In genomic region chr14:54924641-54925348, GRCm38 (mm10) we compare ENCODE assay signal across 10 mouse cellular contexts. TPM values are rescaled to one million over a fixed set of nuclear protein-coding genes. Genes with fewer than 3 reads are reported as not detected.
DNase-seq lines count a peak whose midpoint lies in the region; ATAC-seq and TF ChIP-seq lines count a peak whose summit lies in the region.
"Had no signal": no experiment of that assay in that cellular context is flagged by ENCODE, and none has a peak within 500 bp of the region (broad histone marks: within the 10 kb centered on the region; RNA-seq: fewer than 3 reads in every experiment).

No protein-coding gene starts in this region.

- peak overlapping the region; percentile 85 for H3K9ac ChIP-seq in forebrain, embryonic 12.5 days
- H3K9ac ChIP-seq in liver, postnatal 0 days (replicated peaks): no peak overlapping the region

- H3K4me2 ChIP-seq in forebrain, embryonic 12.5 days: peak overlapping the region; percentile 81
- no peak overlapping the region for H3K4me2 ChIP-seq in liver, postnatal 0 days (ENCODE audit: low read depth, low read length)

- ATAC-seq in forebrain, embryonic 12.5 days (ENCODE audit: low FRiP score): peak; percentile 75
- ATAC-seq in liver, postnatal 0 days: peak; percentile 76

- DNase-seq in cerebellum, postnatal 10 days: peak; percentile 71 to 81
- DNase-seq in cerebellum, postnatal 25 days: no peak
- DNase-seq in heart, postnatal 36 days: peak; percentile 59 to 64
- no peak for DNase-seq in liver, postnatal 0 days
- DNase-seq in left cerebral cortex, adult 18-20 months (ENCODE audit: low spot score in 2 of 2): no peak
- no peak for DNase-seq in layer of hippocampus, adult 9-10 months (ENCODE audit: low spot score)

- peak overlapping the region; percentile 52 for H3K4me3 ChIP-seq in forebrain, embryonic 12.5 days (replicated peaks)
- H3K4me3 ChIP-seq in liver, postnatal 0 days (ENCODE audit: low read depth, low read length): no peak overlapping the region
- H3K4me3 ChIP-seq in olfactory bulb, adult 2 months (ENCODE audit: insufficient read depth, low read depth, low read length): peak overlapping the region; percentile 52

- WGBS in forebrain, embryonic 12.5 days: 3% methylated on average over 7 of the region's 7 CpGs
- 56% methylated on average over 7 of the region's 7 CpGs for WGBS in liver, postnatal 0 days (ENCODE audit: insufficient replicate concordance)
- 50% methylated on average over 7 of the region's 7 CpGs for WGBS in olfactory bulb, adult 2 months

- H3K36me3 ChIP-seq in forebrain, embryonic 12.5 days (replicated peaks): peaks cover 31% of the 10 kb centered on the region
- H3K36me3 ChIP-seq in liver, postnatal 0 days (replicated peaks; ENCODE audit: insufficient read depth, low read length): no peaks in the 10 kb centered on the region

- no peak for TF ChIP-seq POLR2A in olfactory bulb, adult 2 months (IDR thresholded peaks at IDR 0.05; ENCODE audit: insufficient read depth, low read depth, low read length)

- no peak for TF ChIP-seq EP300 in liver, postnatal 0 days (IDR thresholded peaks at IDR 0.05; ENCODE audit: low read depth)

- peaks cover 17% of the 10 kb centered on the region for H3K9me3 ChIP-seq in forebrain, embryonic 12.5 days
- no peaks in the 10 kb centered on the region for H3K9me3 ChIP-seq in liver, postnatal 0 days (ENCODE audit: low read length)

- no peaks in the 10 kb centered on the region for H3K27me3 ChIP-seq in forebrain, embryonic 12.5 days
- H3K27me3 ChIP-seq in liver, postnatal 0 days (ENCODE audit: insufficient read depth, low read length): peaks cover 50% of the 10 kb centered on the region

- peaks cover 39% of the 10 kb centered on the region for H3K4me1 ChIP-seq in forebrain, embryonic 12.5 days
- peaks cover 11% of the 10 kb centered on the region for H3K4me1 ChIP-seq in liver, postnatal 0 days (ENCODE audit: insufficient read depth)
- peaks cover 40% of the 10 kb centered on the region for H3K4me1 ChIP-seq in olfactory bulb, adult 2 months (ENCODE audit: control insufficient read depth, insufficient read depth, low read length)

- no peak for TF ChIP-seq CTCF in liver, postnatal 0 days (IDR thresholded peaks at IDR 0.05; ENCODE audit: low read depth)
- no peak for TF ChIP-seq CTCF in olfactory bulb, adult 2 months (IDR thresholded peaks at IDR 0.05; ENCODE audit: insufficient read depth, low read depth, low read length)

- H3K27ac ChIP-seq in forebrain, embryonic 12.5 days: peak overlapping the region; percentile 98
- H3K27ac ChIP-seq in liver, postnatal 0 days (ENCODE audit: low read depth): no peak overlapping the region
- H3K27ac ChIP-seq in olfactory bulb, adult 2 months (ENCODE audit: insufficient read depth, low read depth, low read length): 0 out of 2 replicates have a peak overlapping the region, but pooled peaks have one; percentile 67
- H3K27ac ChIP-seq: macrophage had no signal

- intact Hi-C loops in heart, postnatal 36 days (cut with DNase I): no loop called here

RNA-seq across cellular contexts. Expression of gene Efs, which starts 1.1 kb away (rescaled TPM):
- polyA plus RNA-seq in forebrain, embryonic 12.5 days (2016; fragmentation: Nextera tagmentation; extraction: Ambion mirVana): 36.8 and 37.8 TPM in 2 replicates
- total RNA-seq in heart, postnatal 36 days (2021): 1 to 10 TPM; 2.5 to 2.8 TPM
- 0.21 and 0.26 TPM in 2 replicates for polyA plus RNA-seq in liver, postnatal 0 days (2015; fragmentation: Nextera tagmentation; extraction: Ambion mirVana)
- not detected in 2 replicates for polyA plus RNA-seq in olfactory bulb, adult 2 months (2012; ENCODE audit: insufficient read depth, insufficient read length, low replicate concordance, missing spikeins)
- 1 to 10 TPM; 8.4 to 8.6 TPM for total RNA-seq in left cerebral cortex, adult 18-20 months (2021)
- polyA plus RNA-seq: macrophage had no signal

RNA-seq across cellular contexts. Expression of gene Il25, which starts 7.7 kb away (rescaled TPM):
- not detected in 2 replicates for polyA plus RNA-seq in forebrain, embryonic 12.5 days (2016; fragmentation: Nextera tagmentation; extraction: Ambion mirVana)
- not detected for total RNA-seq in heart, postnatal 36 days (2021)
- polyA plus RNA-seq in liver, postnatal 0 days (2015; fragmentation: Nextera tagmentation; extraction: Ambion mirVana): not detected in 2 replicates
- not detected in 2 replicates for polyA plus RNA-seq in olfactory bulb, adult 2 months (2012; ENCODE audit: insufficient read depth, insufficient read length, low replicate concordance, missing spikeins)
- under 1 TPM in 1 of 2 experiments, not detected in 1; 0.33 TPM for total RNA-seq in left cerebral cortex, adult 18-20 months (2021)
- polyA plus RNA-seq: C2C12, macrophage had no signal

RNA-seq across cellular contexts. Expression of gene Cmtm5, which starts 11.3 kb away (rescaled TPM):
- 1.4 and 2.0 TPM in 2 replicates for polyA plus RNA-seq in forebrain, embryonic 12.5 days (2016; fragmentation: Nextera tagmentation; extraction: Ambion mirVana)
- total RNA-seq in heart, postnatal 36 days (2021): under 1 TPM in 1 of 2 experiments, not detected in 1; 0.46 TPM
- 0.17 TPM in 1 of 2 replicates, not detected in the other for polyA plus RNA-seq in liver, postnatal 0 days (2015; fragmentation: Nextera tagmentation; extraction: Ambion mirVana)
- not detected in 2 replicates for polyA plus RNA-seq in olfactory bulb, adult 2 months (2012; ENCODE audit: insufficient read depth, insufficient read length, low replicate concordance, missing spikeins)
- total RNA-seq in left cerebral cortex, adult 18-20 months (2021): 10 to 100 TPM; 45.2 to 52.0 TPM
- polyA plus RNA-seq: C2C12, macrophage had no signal

RNA-seq across cellular contexts. Expression of gene Slc22a17, which starts 11.9 kb away (rescaled TPM):
- polyA plus RNA-seq in forebrain, embryonic 12.5 days (2016; fragmentation: Nextera tagmentation; extraction: Ambion mirVana): 93.3 and 97.8 TPM in 2 replicates
- 1 to 10 TPM; 2.0 to 2.7 TPM for total RNA-seq in heart, postnatal 36 days (2021)
- 1.1 TPM in 2 replicates for polyA plus RNA-seq in liver, postnatal 0 days (2015; fragmentation: Nextera tagmentation; extraction: Ambion mirVana)
- polyA plus RNA-seq in olfactory bulb, adult 2 months (2012; ENCODE audit: insufficient read depth, insufficient read length, low replicate concordance, missing spikeins): 220 TPM in 1 of 2 replicates, not detected in the other
- total RNA-seq in left cerebral cortex, adult 18-20 months (2021): 100 to 1,000 TPM; 571 to 605 TPM
- polyA plus RNA-seq: macrophage had no signal

RNA-seq across cellular contexts. Expression of gene Pabpn1, which starts 32.5 kb away (rescaled TPM):
- 199 and 211 TPM in 2 replicates for polyA plus RNA-seq in forebrain, embryonic 12.5 days (2016; fragmentation: Nextera tagmentation; extraction: Ambion mirVana)
- total RNA-seq in heart, postnatal 36 days (2021): 10 to 100 TPM; 45.8 to 51.0 TPM
- 38.2 and 46.6 TPM in 2 replicates for polyA plus RNA-seq in liver, postnatal 0 days (2015; fragmentation: Nextera tagmentation; extraction: Ambion mirVana)
- not detected in 2 replicates for polyA plus RNA-seq in olfactory bulb, adult 2 months (2012; ENCODE audit: insufficient read depth, insufficient read length, low replicate concordance, missing spikeins)
- total RNA-seq in left cerebral cortex, adult 18-20 months (2021): 100 to 1,000 TPM; 229 to 230 TPM

Comparison
In these comparisons a context has a peak if more than half of its experiments do, and no peak if none do; other contexts are left out.
1. DNase-seq: peak in cerebellum, postnatal 10 days (2 of 2) and heart, postnatal 36 days (2 of 2); none in cerebellum, postnatal 25 days (0 of 2), liver, postnatal 0 days (single experiment), left cerebral cortex, adult 18-20 months (0 of 2) and layer of hippocampus, adult 9-10 months (single experiment).
2. RNA of gene Efs, which starts 1.1 kb away (polyA plus RNA-seq): 36.8 to 37.8 TPM in forebrain, embryonic 12.5 days; 0.21 to 0.26 TPM in liver, postnatal 0 days and not detected in olfactory bulb, adult 2 months; every median in the first group is over 10 times any median in the second.